Mouse (Mus musculus): ENCODE measurements around the gene Pskh1. TPM values are rescaled to one million over a fixed set of nuclear protein-coding genes. Genes with fewer than 3 reads are reported as not detected.

Pskh1 gene
- polyA plus RNA-seq, 1 experiment from 2014 or later, result 36.4 TPM

- no peak for TF ChIP-seq CTCF (IDR thresholded peaks at IDR 0.05)
- ChIA-PET POLR2A (interaction anchor here (0.6 kb wide), 1 partner anchor 11 kb away, joined by 3 read pairs; no protein-coding TSS in a partner anchor), CTCF (interaction anchor here (1.0 to 1.1 kb wide), 2 partner anchors 100 to 101 kb away, joined by 3 to 4 read pairs; no protein-coding TSS in a partner anchor)
- H3K27me3 ChIP-seq, result no peaks in the 10 kb centered on the region
- in situ Hi-C loops (cut with MboI; ENCODE audit: low pct_unique_long_range_greater_than_20kb), result loop anchor here (5.0 to 10.0 kb wide), 2 partner anchors 103 to 220 kb away; no protein-coding TSS in a partner anchor
- no peak for DNase-seq (ENCODE audit: low read depth, low spot score)
- no peak for ATAC-seq
Observed at GRCm38 (mm10) chr8:105935105-105935504, 34.9 kb downstream of the Pskh1 start.

- DNase-seq (ENCODE audit: low read depth, low spot score) (no peak), ATAC-seq (no peak)
- POLR2A ChIA-PET, result interaction anchor here (0.7 to 1.0 kb wide), 2 partner anchors 18 to 48 kb away, joined by 3 read pairs; no protein-coding TSS in a partner anchor
- TF ChIP-seq CTCF (IDR thresholded peaks at IDR 0.05), result no peak
- no peaks in the 10 kb centered on the region for H3K27me3 ChIP-seq
- CTCF ChIA-PET, result interaction anchor here (1.0 to 1.5 kb wide), 3 partner anchors 23 to 102 kb away, joined by 3 to 4 read pairs (median 3); no protein-coding TSS in a partner anchor
- in situ Hi-C loops (cut with MboI; ENCODE audit: low pct_unique_long_range_greater_than_20kb), result loop anchor here (5.0 to 10.0 kb wide), 2 partner anchors 104 to 221 kb away; no protein-coding TSS in a partner anchor
Observed at GRCm38 (mm10) chr8:105935863-105936603, 35.8 kb downstream of the Pskh1 start.

- no peaks in the 10 kb centered on the region for H3K27me3 ChIP-seq
- CTCF ChIA-PET, result interaction anchor here (1.5 kb wide), 1 partner anchor 22 kb away, joined by 3 read pairs; no protein-coding TSS in a partner anchor
- POLR2A ChIA-PET, result interaction anchor here (0.5 to 1.2 kb wide), 5 partner anchors 9 to 108 kb away, joined by 3 to 4 read pairs (median 3); no protein-coding TSS in a partner anchor
- ATAC-seq (peak; percentile 77), DNase-seq (ENCODE audit: low read depth, low spot score) (peak; percentile 69)
- in situ Hi-C loops (cut with MboI; ENCODE audit: low pct_unique_long_range_greater_than_20kb), result loop anchor here (5.0 to 10.0 kb wide), 2 partner anchors 105 to 222 kb away; no protein-coding TSS in a partner anchor
- no peak for TF ChIP-seq CTCF (IDR thresholded peaks at IDR 0.05)
Observed at GRCm38 (mm10) chr8:105936866-105937475, 36.7 kb downstream of the Pskh1 start.

GRCm38 (mm10) chr8:105937496-105938305 is 37.5 kb downstream of the Pskh1 start:
- no peak for TF ChIP-seq CTCF (IDR thresholded peaks at IDR 0.05)
- H3K27me3 ChIP-seq, result no peaks in the 10 kb centered on the region
- in situ Hi-C loops (cut with MboI; ENCODE audit: low pct_unique_long_range_greater_than_20kb), result loop anchor here (5.0 to 10.0 kb wide), 2 partner anchors 105 to 223 kb away; no protein-coding TSS in a partner anchor
- POLR2A ChIA-PET, result interaction anchor here (0.5 to 1.2 kb wide), 4 partner anchors 8 to 107 kb away, joined by 3 to 4 read pairs (median 3); no protein-coding TSS in a partner anchor
- ATAC-seq (peak; percentile 2), DNase-seq (ENCODE audit: low read depth, low spot score) (no peak)
- CTCF ChIA-PET, result interaction anchor here (0.6 to 1.0 kb wide), 2 partner anchors 10 to 21 kb away, joined by 3 read pairs; no protein-coding TSS in a partner anchor

- no peak for ATAC-seq
- no peaks in the 10 kb centered on the region for H3K27me3 ChIP-seq
- CTCF ChIA-PET, result interaction anchor here (0.6 to 1.0 kb wide), 3 partner anchors 9 to 26 kb away, joined by 3 read pairs; no protein-coding TSS in a partner anchor
- no peak for TF ChIP-seq CTCF (IDR thresholded peaks at IDR 0.05)
- POLR2A ChIA-PET, result interaction anchor here (0.6 to 1.0 kb wide), 5 partner anchors 9 to 341 kb away, joined by 3 to 6 read pairs (median 3); no protein-coding TSS in a partner anchor
- in situ Hi-C loops (cut with MboI; ENCODE audit: low pct_unique_long_range_greater_than_20kb), result loop anchor here (5.0 to 10.0 kb wide), 2 partner anchors 106 to 223 kb away; no protein-coding TSS in a partner anchor
- DNase-seq (ENCODE audit: low read depth, low spot score), result no peak
Observed at GRCm38 (mm10) chr8:105938306-105938669, 38.0 kb downstream of the Pskh1 start, which contains the start of gene Psmb10. Psmb10 (minus strand) TSS chr8:105938444.

GRCm38 (mm10) chr8:105942026-105942425 is 41.8 kb downstream of the Pskh1 start:
- no peak for TF ChIP-seq CTCF (IDR thresholded peaks at IDR 0.05)
- POLR2A ChIA-PET, result no interaction called here
- in situ Hi-C loops (cut with MboI; ENCODE audit: low pct_unique_long_range_greater_than_20kb), result no loop called here
- DNase-seq (ENCODE audit: low read depth, low spot score), result no peak
- no peaks in the 10 kb centered on the region for H3K27me3 ChIP-seq
- no peak for ATAC-seq
- CTCF ChIA-PET, result interaction anchor here (1.3 kb wide), 1 partner anchor 13 kb away, joined by 4 read pairs; no protein-coding TSS in a partner anchor

- no peak for DNase-seq (ENCODE audit: low read depth, low spot score)
- ChIA-PET CTCF (interaction anchor here (1.3 kb wide), 1 partner anchor 13 kb away, joined by 4 read pairs; no protein-coding TSS in a partner anchor), POLR2A (no interaction called here)
- in situ Hi-C loops (cut with MboI; ENCODE audit: low pct_unique_long_range_greater_than_20kb), result no loop called here
- no peaks in the 10 kb centered on the region for H3K27me3 ChIP-seq
- no peak for ATAC-seq
- TF ChIP-seq CTCF (IDR thresholded peaks at IDR 0.05), result no peak
Observed at GRCm38 (mm10) chr8:105942542-105942941, 42.3 kb downstream of the Pskh1 start.

- DNase-seq (ENCODE audit: low read depth, low spot score) (no peak), ATAC-seq (no peak)
- in situ Hi-C loops (cut with MboI; ENCODE audit: low pct_unique_long_range_greater_than_20kb), result no loop called here
- no peaks in the 10 kb centered on the region for H3K27me3 ChIP-seq
- POLR2A ChIA-PET, result no interaction called here
- TF ChIP-seq CTCF (IDR thresholded peaks at IDR 0.05), result no peak
- CTCF ChIA-PET, result interaction anchor here (1.3 kb wide), 1 partner anchor 12 kb away, joined by 4 read pairs; no protein-coding TSS in a partner anchor
Observed at GRCm38 (mm10) chr8:105943321-105943739, 43.1 kb downstream of the Pskh1 start, which contains the start of gene Lcat. Lcat (minus strand) TSS chr8:105943382.

- H3K27me3 ChIP-seq, result no peaks in the 10 kb centered on the region
- ChIA-PET CTCF (interaction anchor here (1.4 kb wide), 1 partner anchor 19 kb away, joined by 3 read pairs; no protein-coding TSS in a partner anchor), POLR2A (no interaction called here)
- ATAC-seq (no peak), DNase-seq (ENCODE audit: low read depth, low spot score) (no peak)
- no peak for TF ChIP-seq CTCF (IDR thresholded peaks at IDR 0.05)
- in situ Hi-C loops (cut with MboI; ENCODE audit: low pct_unique_long_range_greater_than_20kb), result no loop called here
Observed at GRCm38 (mm10) chr8:105949350-105949749, 49.1 kb downstream of the Pskh1 start.
